Mouse (Mus musculus) limb, embryonic 10.5 days (tissue): Measurements from ENCODE around the gene Maco1. TPM values are rescaled to one million over a fixed set of nuclear protein-coding genes. Genes with fewer than 3 reads are reported as not detected.
A peak's percentile ranks its signal among the peaks of the same experiment; 100 is the strongest.

Source experiments
- DNase-seq: peaks from one replicate; pipeline ENCODE4 v3.0.0-alpha.2; 2017; ENCODE audit warnings: low spot score
- H3K27ac ChIP-seq: fragments of 300-500 bp; sonication (generic); 2 replicates; pipeline ENCODE4 v1.5.1; 2016; ENCODE audit warnings: mild to moderate bottlenecking
- H3K27me3 ChIP-seq: fragments of 300-500 bp; sonication (generic); 2 replicates; pipeline ENCODE4 v1.6.1; 2016; ENCODE audit warnings: low read depth, mild to moderate bottlenecking; ENCODE audit not compliant: poor library complexity, severe bottlenecking
- H3K36me3 ChIP-seq: fragments of 300-500 bp; sonication (generic); 2 replicates; pipeline ENCODE4 v1.6.1; 2016; ENCODE audit warnings: mild to moderate bottlenecking, moderate library complexity
- H3K4me1 ChIP-seq: fragments of 300-500 bp; sonication (generic); 2 replicates; pipeline ENCODE4 v1.6.1; 2016
- H3K4me3 ChIP-seq: fragments of 300-500 bp; sonication (generic); 2 replicates; pipeline ENCODE4 v1.5.1; 2016; ENCODE audit warnings: mild to moderate bottlenecking, moderate library complexity
- H3K9me3 ChIP-seq: fragments of 300-500 bp; sonication (generic); replicated peaks from 2 replicates; pipeline ENCODE4 v1.6.1; 2016; ENCODE audit warnings: mild to moderate bottlenecking
- WGBS: fragments of 180-500 bp; shearing (Covaris S2); methylation state at CpG from one replicate; pipeline ENCODE4 v1.1.7; 2016; 5-methylcytosine and 5-hydroxymethylcytosine counted together
- polyA plus RNA-seq: library from polyadenylated mRNA; unstranded; fragments of >200 nt; fragmentation: Nextera tagmentation; extraction: Ambion mirVana; gene quantifications from 2 replicates; pipeline ENCODE4 v1.2.1, GENCODE M21; 2016

Gene Maco1
- polyA plus RNA-seq, 1 experiment from 2014 or later = 48.2 TPM

GRCm38 (mm10) chr4:134775234-134775944 is 77.8 kb downstream of the Maco1 start:
- peak overlapping the region; percentile 12; the same call in 1 of the 2 replicates for H3K27ac ChIP-seq
- no peak for DNase-seq
- H3K4me1 ChIP-seq = peaks cover 50% of the 10 kb centered on the region
- no peak overlapping the region for H3K4me3 ChIP-seq
- WGBS = 65% methylated on average over 14 of the region's 14 CpGs
- no peaks in the 10 kb centered on the region for H3K36me3 ChIP-seq
- H3K27me3 ChIP-seq = peaks cover 16% of the 10 kb centered on the region; the same call in 1 of the 2 replicates
- H3K9me3 ChIP-seq = no peaks in the 10 kb centered on the region

- Histone ChIP-seq H3K27ac (no peak overlapping the region), H3K9me3 (no peaks in the 10 kb centered on the region), H3K27me3 (peaks cover 27% of the 10 kb centered on the region), H3K36me3 (no peaks in the 10 kb centered on the region), H3K4me1 (peaks cover 39% of the 10 kb centered on the region), H3K4me3 (no peak overlapping the region)
- 91% methylated on average over 6 of the region's 6 CpGs for WGBS
- no peak for DNase-seq
These were observed 79.0 kb downstream of the Maco1 start for GRCm38 (mm10) chr4:134774126-134774525.

GRCm38 (mm10) chr4:134772805-134773674 is 80.1 kb downstream of the Maco1 start:
- Histone ChIP-seq H3K9me3 (no peaks in the 10 kb centered on the region), H3K27me3 (peaks cover 37% of the 10 kb centered on the region), H3K4me3 (no peak overlapping the region), H3K36me3 (no peaks in the 10 kb centered on the region), H3K4me1 (peaks cover 44% of the 10 kb centered on the region), H3K27ac (0 out of 2 replicates have a peak overlapping the region, but pooled peaks have one; percentile 25)
- WGBS = 32% methylated on average over 4 of the region's 4 CpGs
- DNase-seq = no peak

DNA sequence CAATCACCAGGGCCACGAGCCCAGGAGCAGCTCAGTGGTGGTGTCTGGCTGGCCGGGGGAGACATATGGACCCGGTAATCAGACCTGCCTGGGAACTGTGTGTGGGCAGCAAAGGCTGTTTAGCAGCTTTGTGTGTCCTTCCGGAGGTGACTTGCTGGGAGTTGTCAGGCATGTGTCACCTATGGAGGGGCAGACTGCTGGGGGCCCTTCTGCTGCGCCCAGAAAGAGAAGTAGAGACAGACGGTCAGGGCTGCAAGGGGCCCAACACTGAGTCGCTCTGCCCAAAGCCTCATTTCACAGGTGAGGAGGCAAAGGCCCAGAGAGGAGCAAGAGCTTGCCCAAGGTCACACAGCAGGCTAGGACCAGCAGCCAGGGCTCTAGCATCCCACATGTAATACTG is 83.3 kb downstream of the Maco1 start:
- no peak overlapping the region for H3K4me3 ChIP-seq
- 55% methylated on average over 7 of the region's 7 CpGs for WGBS
- peaks cover 59% of the 10 kb centered on the region for H3K27me3 ChIP-seq

DNA sequence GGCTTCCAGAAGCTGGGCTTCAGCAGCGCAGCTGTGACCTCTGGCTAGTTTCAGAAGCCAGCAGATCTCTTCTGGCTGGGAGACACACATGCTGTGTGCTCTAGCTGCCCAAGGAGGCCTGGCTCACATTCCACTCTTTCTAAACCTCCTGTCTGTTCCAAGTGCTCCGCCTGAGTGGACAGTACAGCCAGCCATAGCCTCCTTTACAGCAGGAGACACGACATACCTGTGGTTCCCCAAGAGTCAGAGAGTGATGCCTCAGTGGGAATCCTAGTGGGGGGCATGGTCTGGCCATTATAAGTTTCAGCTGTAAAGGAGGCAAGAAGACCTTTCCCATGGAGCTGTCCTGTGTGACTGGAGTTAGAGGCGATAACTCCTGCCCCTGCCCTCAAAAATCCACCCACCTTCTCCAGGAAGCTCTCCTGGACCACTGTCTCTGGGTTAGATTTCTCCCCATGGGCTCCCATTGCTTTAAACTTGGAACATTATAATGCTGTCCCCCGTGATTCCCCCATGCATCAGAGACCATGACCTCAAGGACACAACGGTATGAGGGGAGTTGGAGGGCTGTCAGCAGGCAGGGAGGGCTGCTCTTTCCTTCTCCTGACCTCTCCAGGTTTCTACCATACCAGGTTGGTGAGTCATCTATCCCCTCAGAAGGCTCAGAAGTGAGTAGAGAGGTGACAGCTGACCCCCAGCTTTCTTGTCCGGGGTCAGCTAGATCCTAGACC is 83.9 kb downstream of the Maco1 start:
- 70% methylated on average over 7 of the region's 7 CpGs for WGBS
- Histone ChIP-seq H3K9me3 (no peaks in the 10 kb centered on the region), H3K4me3 (no peak overlapping the region), H3K4me1 (peaks cover 54% of the 10 kb centered on the region), H3K36me3 (no peaks in the 10 kb centered on the region), H3K27ac (no peak overlapping the region), H3K27me3 (peaks cover 60% of the 10 kb centered on the region)
- no peak for DNase-seq

More for the DNA sequence above, 83.3 kb downstream of the Maco1 start:
- Histone ChIP-seq H3K27ac (no peak overlapping the region), H3K36me3 (no peaks in the 10 kb centered on the region), H3K4me1 (peaks cover 52% of the 10 kb centered on the region), H3K9me3 (no peaks in the 10 kb centered on the region)
- no peak for DNase-seq

DNA sequence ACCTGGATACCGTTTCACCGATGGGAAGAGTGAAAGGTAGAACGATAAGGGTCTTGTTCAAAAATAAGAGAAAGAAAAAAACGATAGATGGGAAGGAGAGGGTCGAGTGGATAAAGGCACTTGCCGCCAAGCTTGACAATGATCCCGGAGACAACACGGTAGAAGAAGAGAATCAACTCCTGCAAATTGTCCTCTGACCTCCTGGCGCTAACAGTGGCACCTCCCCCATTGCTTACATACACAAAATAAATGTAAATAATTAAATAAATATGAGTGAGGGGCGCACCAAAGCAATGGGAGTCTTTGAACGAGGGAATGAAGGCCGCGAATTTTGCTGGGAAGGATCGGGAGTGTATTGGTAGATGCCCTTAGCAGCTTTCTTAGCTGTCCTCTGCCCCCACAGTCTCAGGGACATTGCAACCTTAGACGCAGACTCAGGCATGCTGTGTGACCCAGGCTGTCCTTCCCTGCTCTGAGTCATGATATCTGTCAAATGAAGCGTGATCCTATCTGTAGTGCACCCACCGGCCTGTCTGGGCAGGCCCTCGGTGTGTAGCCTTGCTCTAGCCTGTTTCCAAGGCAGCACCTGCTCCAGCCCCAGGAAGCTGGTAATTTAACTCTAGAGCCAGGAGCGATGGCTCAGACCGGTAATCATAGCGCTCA is 84.8 kb downstream of the Maco1 start:
- no peaks in the 10 kb centered on the region for H3K36me3 ChIP-seq
- H3K27me3 ChIP-seq = peaks cover 60% of the 10 kb centered on the region
- DNase-seq = no peak
- peak overlapping the region; percentile 88 for H3K27ac ChIP-seq
- peaks cover 56% of the 10 kb centered on the region for H3K4me1 ChIP-seq
- H3K4me3 ChIP-seq = peak overlapping the region; percentile 82
- no peaks in the 10 kb centered on the region for H3K9me3 ChIP-seq
- 9% methylated on average over 21 of the region's 21 CpGs for WGBS

DNA sequence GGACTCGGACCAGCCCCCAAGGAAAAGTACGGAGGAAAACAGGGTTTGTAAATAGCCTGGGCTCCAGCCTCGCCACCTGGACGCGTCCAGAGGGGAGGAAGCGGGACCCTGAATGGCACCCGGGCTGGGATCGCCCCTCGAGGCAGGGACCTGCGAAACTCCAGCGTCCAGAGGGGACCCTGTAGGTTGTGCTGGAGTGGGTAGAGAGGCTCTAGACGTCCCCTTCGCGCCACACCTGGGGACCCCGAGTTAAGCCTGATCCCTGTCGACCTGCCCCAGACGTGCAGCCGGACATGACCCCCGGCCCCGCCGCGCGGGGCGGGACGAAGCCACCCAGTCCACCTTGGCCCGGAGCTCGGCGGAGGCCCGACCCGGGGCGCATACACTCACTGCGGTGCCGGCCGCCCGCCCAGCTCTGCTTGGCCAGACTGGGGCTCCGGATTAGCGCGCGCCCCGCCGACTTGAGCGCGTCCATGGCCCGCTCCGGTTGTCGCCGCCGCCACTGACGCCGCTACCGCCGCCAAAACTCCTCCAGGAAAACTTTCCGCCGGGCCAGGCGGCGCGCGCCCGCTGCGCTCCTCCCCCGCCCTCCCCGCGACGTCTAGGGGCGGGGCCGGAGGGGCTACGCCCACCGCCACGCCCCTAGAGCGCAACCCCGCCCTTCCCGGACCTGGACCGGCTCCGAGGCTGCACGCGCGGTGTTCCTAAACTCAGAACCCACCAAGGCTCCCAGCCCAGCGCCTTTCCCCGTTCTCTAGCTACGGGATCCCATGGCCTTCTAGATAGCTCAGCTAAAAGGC is 85.5 kb downstream of the Maco1 start, which contains the start of gene Ldlrap1:
Gene Ldlrap1, minus strand, starts transcription at position 599 of the 800 bp plus-strand sequence.
- Histone ChIP-seq H3K9me3 (no peaks in the 10 kb centered on the region), H3K27me3 (peaks cover 57% of the 10 kb centered on the region), H3K36me3 (no peaks in the 10 kb centered on the region), H3K4me1 (peaks cover 54% of the 10 kb centered on the region), H3K27ac (peak within 1 kb of the TSS; percentile 88), H3K4me3 (peak within 1 kb of the TSS; percentile 82)
- peak; percentile 86 for DNase-seq
- WGBS = under 1% methylated on average over 80 of the region's 80 CpGs

DNA sequence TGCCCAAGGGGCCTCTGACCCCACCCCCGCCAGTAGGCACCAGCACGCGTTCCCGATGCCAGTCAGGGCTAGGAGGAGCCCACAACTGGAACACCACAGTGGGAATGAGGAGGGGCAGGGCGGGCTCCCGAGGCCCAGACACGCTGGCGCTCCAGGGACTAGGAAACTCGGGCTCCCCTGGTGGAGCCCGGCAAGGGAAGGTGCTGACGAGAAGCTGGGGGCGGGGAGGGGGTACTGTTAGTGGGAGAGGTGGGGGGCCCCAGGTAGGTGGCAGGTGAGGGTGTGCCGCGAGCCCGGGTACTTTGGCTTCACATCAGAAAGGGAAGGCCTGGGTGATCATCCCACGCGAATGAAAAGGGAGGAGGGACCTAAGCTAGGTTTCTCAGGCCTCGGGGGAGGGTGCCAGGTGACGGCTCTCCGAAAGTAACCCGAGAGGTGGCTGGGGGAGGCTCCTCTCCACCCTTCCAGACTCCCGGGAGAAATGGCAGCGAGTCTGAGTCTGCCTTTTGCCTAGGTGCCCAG is 86.2 kb downstream of the Maco1 start:
- WGBS = 1% methylated on average over 23 of the region's 23 CpGs
- no peaks in the 10 kb centered on the region for H3K36me3 ChIP-seq
- H3K27me3 ChIP-seq = peaks cover 51% of the 10 kb centered on the region
- H3K4me3 ChIP-seq = peak overlapping the region; percentile 82
- peak overlapping the region; percentile 88 for H3K27ac ChIP-seq
- H3K4me1 ChIP-seq = peaks cover 56% of the 10 kb centered on the region
- no peak for DNase-seq
- no peaks in the 10 kb centered on the region for H3K9me3 ChIP-seq

- Histone ChIP-seq H3K27ac (no peak overlapping the region), H3K4me1 (peaks cover 57% of the 10 kb centered on the region), H3K27me3 (peaks cover 50% of the 10 kb centered on the region), H3K36me3 (no peaks in the 10 kb centered on the region), H3K9me3 (no peaks in the 10 kb centered on the region), H3K4me3 (peak overlapping the region; percentile 82; the same call in 1 of the 2 replicates)
- DNase-seq = no peak
- WGBS = 73% methylated on average over 6 of the region's 6 CpGs
These were observed 86.9 kb downstream of the Maco1 start for GRCm38 (mm10) chr4:134766277-134766676.

DNA sequence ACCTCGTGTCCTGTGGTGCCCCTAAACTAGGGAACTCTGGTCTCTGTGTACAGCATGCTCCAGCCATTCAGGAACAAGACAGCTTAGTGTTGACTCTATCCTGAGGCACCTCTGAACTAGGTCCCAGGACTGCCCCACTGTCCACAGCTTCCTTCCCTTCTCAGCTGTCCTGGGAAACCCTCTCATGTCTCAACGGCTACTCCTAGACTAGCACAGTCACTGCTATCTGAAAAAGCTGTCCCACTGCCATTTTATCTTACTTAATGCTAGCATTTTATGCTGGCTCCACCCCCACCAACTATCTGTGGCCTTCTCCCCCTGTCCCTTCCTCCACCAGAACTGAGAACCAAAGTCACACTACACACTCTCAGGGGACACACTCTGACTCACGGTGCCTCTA is 88.8 kb downstream of the Maco1 start:
- no peak overlapping the region for H3K4me3 ChIP-seq
- DNase-seq = no peak
- H3K27me3 ChIP-seq = peaks cover 35% of the 10 kb centered on the region
- WGBS = 77% methylated on average over 3 of the region's 3 CpGs
- no peaks in the 10 kb centered on the region for H3K36me3 ChIP-seq
- H3K27ac ChIP-seq = no peak overlapping the region
- peaks cover 75% of the 10 kb centered on the region for H3K4me1 ChIP-seq
- no peaks in the 10 kb centered on the region for H3K9me3 ChIP-seq

DNA sequence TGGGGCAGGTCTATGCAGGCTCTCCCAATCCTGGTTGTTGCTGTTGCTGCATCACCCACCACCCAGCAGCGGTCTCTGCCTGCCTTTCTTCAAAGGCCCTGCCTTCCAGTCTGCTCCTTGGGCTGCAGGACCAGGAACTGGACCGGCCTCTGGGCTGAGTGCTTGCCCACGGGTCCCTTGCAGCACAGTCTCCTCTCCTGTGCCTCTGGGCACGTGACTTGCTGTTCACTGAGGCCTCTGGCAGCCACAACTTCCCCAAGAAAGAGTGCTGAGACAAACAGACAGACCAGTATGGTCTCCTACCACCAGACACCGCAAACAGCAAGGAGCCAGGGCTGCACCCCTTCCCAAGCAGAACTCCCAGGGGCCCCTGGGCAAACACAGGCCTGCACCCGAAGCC is 90.8 kb downstream of the Maco1 start:
- Histone ChIP-seq H3K9me3 (no peaks in the 10 kb centered on the region), H3K4me1 (peaks cover 68% of the 10 kb centered on the region), H3K27me3 (peaks cover 23% of the 10 kb centered on the region), H3K36me3 (no peaks in the 10 kb centered on the region), H3K27ac (peak overlapping the region; percentile 47; the same call in 1 of the 2 replicates), H3K4me3 (no peak overlapping the region)
- no peak for DNase-seq
- 87% methylated on average over 6 of the region's 6 CpGs for WGBS
